Mouse (Mus musculus) cerebellum, postnatal 10 days (tissue): ENCODE measurements around the gene Wnt5b.

Experiments
- DNase-seq, 2 experiments: peaks; one replicate each; pipeline ENCODE4 v3.0.0; 2021; ENCODE audit warnings: mixed read lengths in 2 of 2

The Wnt5b gene

DNA sequence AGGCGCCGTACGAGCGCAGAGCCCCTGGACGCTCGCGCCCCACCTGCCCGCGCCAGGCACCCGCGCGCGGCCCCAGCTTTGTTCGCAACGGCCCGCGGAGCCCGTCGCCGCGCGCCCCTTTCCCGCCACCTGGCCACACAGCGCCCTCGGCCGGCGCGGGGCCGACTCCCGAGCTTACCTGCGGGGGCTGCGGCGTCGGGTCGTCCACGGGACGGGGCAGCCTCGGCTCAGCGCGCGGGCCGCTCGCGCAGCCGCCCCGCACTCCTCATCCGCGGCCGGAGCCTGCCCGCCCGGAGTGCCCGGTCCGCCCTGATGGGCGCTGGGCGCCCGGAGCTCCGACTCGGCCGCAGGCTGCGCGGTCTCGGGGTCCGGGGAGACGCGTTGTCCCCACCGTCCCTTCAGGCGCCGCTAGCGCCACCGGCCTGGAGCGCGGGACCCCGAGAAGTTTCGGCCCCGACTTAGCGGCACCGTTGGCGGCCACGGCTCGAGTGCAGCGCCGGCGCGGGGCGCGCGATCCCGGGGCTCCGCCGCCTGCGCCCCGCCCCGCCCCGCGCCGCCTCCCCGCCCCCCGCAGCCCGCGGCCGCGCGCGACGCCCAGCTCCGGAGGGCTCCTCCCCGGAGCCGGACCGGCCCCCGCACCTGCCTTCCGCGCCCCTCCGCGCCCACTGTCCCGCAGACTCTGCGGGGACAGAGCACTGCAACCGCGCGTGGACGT lies at the start of gene Wnt5b:
Wnt5b (minus strand) TSS at position 545 of the 715 bp plus-strand sequence.
- peak; percentile 42 to 47 for DNase-seq

DNA sequence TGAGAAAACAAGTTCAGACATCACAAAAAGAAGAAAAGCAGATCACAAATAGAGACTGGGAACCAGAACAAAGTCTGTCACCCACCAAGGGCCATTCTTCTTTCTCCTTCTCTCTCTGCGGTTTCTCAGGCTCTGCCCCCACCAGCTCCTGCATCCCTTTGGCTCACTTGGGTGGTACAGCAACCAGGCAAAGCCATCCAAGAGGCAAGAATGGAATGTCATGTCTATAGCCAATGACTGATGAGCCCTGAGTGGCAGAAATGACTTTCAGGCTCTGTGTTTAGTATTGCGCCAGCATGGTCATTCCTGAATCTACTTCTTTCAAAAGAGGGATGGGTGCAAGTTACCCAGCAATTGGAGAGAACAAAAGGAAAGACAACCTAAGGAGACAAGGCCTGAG lies 46.7 kb upstream of the Wnt5b start:
- no peak for DNase-seq

DNA sequence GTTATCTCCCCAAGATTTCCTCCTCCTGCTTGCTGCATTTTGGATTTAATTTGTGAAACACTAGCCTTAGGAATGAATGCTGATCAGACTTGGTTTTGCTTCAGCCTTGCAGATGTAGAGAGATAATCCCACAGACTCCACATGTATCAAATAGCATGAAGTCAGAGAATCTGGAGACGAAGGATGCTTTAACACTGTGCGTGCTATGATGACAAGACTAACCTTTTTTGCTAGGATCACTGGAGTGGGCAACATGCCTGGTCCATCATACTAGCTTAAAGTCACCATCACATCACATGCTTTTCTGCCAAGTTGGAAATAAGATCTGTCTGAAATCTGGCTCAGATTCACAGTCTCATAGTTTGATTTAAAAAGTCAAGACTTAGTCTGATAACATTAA lies 43.8 kb upstream of the Wnt5b start:
- DNase-seq = no peak

DNA sequence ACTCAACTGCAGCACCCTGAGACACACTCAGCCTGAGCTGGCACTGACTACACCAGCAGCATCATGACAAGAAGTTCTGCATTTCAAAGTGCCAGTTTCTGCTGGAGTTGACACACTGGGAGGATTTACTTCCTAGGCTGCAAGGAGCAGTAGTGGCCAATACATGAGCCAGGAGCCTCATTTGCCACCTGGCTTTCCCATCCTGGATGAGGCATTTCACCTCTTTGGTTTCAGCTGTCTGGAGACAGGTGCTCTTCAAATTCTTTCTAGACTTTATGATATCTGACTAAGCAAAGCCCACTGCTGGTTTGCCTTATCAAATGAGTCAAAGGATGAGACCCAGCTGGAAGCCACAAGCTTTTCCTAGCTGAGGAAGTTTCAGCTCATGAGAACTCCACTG lies 43.3 kb upstream of the Wnt5b start:
- DNase-seq = no peak

DNA sequence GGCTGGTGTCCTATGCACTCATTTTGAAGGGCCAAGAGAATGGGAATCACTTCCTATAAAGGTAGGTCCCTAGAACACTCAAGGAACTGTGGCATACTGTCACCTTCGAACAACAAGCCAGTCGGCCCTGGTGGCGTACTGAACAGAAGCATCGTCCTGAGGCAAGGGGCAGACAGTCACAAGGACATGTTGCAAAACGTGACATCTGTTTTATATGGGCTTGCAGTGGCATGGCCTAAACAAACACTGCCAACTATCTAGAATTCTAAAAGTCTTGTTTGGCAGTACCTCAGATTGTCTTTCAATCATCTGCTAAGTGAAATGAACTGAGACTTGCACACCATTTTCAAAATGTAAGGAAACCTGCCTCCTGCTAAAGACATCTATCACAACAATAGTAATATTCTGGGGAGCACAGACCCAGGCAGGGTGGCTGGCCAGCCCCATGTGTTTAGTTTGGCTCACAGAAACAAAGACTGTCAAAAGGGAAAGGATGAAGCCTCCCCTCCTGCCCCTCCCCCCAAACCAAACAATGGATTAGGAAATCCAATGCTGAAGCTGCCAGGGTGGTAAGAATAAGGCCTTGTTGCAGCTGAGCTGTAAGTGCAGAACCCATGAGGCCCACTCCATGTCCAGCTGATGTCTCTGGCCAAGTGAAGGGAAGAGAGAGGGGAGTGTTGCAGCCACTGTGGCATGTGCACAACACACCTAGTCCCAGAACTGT lies 41.7 kb upstream of the Wnt5b start:
- DNase-seq = peak; percentile 30 to 49

DNA sequence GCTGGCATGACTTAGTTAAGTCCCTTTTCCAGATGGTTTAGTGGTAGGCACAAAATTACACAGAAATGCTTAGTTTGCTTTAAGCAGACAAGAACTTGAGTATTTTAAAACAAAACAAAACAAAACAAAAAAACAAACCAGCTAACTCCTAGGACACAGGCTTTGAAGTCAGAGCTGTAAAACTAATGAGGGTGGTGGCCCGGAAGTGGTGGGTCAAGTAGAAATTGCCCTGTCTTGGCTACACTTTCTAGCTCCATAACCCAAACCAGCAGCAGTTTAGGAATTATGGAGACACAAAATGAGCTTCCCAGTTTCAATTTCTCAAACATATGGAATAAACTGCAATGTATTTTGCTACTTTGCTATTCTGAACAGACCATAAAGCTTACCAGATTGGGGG lies 39.9 kb upstream of the Wnt5b start:
- no peak for DNase-seq

DNA sequence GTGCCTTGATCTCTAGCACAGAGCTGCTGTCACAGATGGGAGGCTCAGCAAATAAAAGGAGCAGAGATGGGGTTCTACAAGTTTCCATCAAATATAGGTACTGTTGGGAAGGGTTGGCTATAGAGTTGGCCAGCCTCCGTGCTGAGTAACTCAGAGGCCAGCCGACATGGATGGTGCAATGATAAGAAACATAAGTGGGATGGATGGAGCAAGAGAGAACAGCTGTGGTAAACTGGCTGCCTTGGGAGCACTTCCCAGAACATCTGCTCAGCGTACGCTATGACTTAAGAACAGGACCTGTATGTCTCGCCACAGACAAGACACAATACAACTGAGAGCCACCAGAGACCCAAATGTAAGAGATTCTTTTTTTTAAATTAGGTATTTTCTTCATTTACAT lies 39.0 kb upstream of the Wnt5b start:
- no peak for DNase-seq

DNA sequence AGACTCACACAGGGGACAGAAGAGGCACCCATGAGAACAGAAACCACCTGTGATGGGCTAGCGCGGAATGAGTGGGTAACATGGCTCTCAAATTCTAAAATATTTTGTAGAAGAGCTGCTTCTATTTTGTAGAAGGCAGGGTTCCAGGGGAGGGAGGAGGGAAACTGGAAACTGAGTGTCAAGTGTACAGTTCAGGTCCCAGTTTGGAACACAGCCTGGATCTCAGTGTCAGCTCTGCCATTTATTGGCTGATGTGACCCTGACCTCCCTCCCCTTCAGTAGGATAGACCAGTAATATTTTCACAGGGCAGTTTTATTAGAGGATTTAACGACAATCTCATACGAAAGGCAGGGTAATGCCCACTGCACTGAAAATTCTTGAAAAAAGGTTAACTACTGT lies 32.6 kb upstream of the Wnt5b start:
- DNase-seq = no peak

DNA sequence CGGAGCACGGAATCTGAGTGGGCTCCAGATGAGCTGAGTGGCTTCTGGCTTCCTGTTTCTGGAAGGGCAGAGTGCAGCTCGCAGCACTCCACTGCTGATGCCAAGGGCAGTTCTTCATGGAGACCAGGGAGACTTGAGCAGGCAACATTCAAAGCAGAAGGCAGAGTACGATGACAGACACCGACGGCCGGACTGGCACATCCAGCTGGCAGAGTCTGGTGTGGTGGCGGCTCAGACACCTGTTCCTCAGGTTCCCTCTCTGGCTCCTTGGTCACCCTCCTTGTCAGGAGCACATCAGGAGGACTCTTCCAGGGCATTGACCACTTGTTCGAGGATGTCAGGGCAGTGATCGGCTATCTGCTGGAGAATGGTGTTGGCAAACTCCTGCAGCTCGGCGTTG lies 31.2 kb upstream of the Wnt5b start:
- DNase-seq = no peak

DNA sequence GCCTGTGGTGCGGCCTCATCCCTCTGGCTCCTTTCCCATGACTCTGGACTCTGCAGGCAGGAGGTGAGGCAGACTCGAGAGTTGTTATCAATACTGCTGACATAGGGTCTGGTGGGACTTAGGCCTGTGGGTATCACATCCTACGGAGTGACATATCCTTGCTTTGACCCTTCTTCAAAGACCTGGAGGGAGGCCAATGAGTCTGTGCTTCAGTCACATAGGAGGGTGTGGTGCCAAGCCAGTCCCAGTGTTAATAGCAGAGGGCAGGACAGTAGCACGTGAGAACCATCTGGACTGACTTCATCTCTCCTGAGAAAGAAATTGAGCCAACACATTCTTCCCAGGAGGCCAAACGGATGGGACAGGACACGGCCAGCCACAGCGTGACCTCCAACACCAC lies 28.1 kb upstream of the Wnt5b start:
- DNase-seq = peak; percentile 87

DNA sequence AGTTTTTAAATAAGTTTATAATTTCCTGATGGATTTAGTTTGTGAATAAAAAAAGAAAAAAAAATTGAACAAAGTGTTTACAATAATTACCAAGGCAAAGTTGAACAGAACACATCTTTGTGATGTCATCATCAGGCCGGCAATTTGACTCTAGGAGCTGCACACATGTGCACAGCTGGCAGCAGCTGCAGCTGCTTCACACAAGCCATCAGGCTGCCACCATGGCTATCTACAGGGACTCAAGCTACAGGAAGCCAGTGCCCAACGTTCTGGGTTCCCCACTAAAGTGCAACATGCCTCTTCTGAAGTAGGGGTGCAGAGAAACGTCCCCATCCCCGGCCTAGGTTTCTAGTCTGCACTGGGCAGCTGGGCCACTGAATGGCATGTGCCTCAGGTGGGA lies 26.6 kb upstream of the Wnt5b start:
- DNase-seq = no peak

DNA sequence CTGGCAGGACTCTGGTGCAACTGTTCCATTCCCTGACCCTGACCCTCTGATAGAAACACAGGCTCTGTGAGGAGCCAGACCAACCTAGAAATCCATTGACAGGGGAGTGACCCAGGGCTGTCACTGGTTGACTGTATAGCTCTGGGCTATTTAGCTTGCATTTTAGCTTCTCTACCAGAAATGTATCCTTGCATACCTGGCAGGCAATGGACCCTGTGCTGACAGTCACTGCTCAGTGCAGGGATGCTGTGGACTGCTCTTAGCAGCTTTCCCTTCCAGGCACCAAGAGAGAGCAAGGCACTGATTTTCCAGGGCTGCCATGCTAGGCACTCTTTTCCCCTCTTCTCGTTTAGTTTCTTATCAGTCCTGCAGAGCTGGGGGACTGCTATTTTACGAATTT lies 24.2 kb upstream of the Wnt5b start:
- no peak for DNase-seq

DNA sequence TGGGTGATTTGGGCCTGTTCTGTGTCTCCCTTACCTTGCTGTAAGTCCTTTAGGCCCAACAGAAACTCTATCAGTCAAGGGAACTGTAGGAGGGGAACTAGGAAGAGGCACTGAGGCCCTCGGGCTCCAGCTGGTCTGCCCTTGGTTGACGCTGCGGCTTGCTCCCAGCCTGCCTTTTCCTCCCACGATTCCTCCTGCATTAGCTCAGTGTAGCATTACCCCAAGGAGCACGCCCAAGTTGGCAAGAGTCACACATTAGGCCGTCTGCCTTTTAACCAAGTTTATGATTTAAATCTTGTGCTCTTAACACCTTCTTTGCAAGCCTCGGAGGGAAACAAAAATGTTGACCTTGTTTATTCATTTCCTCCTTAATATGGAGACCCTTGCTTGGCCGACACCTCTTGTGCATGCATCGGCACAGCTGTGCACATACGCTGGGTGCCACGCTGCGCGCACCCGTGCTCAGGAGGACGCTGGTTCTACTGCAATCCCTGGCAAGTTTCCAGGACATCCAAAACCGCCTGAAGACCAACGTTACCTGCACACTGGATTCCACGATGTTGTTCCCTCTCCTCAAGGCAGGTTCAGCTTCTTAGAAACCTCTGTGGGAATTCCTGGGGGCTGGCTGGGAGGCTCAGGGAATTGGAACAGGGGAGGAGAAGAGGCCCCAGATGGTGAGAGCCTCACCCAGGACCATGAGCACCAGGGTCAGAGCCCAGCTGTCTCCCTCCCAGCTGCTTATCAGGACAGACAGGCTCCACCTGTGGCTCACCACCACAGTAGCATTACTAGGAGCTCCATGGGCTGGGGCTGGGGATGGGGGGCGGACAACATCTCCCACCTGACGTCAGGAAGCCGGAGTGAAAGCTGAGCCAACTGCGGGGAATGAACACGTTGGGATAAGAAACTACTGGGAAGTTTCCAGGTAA lies 21.6 kb upstream of the Wnt5b start:
- DNase-seq = peak; percentile 32 to 33

DNA sequence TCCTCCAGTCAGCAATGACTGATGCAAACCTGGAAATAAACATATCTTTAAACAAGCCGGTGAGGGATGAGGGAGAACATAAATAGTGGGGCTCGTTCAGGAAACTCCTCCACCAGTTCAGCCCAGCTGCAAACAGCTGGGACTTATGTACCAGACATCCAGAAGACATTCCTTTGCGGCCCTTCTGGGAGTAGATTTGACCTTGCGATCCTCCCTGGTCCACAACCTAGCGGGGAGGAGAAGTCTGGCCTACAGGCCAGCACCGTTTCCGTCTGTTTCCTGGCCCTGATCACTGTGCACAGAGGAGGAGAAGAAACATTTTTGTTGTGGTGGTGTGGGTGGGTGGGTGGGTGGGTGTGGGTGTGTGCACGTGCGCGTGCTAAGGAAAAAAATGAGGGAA lies 18.4 kb upstream of the Wnt5b start:
- DNase-seq = no peak

DNA sequence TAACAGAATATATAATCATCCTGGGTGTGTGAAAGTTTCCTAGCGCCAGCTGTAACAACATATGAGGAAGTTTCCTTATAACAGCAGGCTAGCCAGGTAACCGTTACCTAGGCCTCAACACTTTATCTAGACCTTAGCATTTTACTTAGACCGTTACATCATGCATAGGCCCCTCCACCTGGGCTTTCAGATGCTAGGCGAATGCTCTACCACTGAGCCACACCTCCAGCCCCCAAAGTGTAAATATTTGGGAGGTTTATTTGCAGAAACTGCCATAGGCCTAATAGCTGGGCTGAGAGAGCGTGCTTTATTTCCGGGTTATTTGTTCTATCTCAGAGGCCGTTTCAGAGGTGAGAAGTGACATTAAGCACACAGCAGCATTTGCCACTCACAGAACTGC lies 14.7 kb upstream of the Wnt5b start:
- DNase-seq = no peak

DNA sequence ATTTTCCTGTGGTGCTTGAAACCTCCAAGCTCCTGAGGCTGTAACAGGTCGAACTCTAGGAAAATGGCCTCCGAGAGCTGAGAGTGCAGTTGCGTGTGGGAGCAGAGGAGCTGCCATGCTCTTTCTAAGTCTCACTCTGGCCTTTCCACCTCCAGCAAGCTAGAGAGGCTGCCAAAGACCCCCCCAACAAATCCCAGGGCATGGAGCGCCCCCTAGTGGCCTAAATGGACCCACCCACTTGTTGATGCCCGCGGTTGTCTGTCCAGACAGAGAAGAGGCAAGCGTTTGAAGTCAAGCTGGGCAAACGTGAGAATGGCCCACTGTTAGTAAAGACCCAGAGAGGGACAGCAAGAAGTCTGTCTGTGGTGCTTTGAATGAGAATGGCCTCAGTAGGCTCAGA lies 10.3 kb upstream of the Wnt5b start:
- no peak for DNase-seq

DNA sequence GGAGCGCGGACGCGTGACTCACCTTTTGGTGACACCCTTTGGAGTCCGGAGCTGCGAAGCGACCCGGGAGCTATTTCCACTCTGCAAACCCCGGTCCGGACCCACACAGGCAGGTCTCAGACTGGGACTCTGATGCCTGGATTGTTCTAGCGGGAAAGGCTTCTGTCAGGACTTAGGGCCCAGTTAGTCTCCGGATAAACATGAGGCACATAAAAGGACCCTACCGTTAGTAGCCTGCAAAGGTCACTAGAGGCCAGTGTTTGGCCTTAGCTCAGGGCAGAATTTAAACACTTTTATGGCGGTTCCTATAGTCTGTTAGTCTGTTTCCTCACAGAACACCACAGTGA lies 344 bp upstream of the Wnt5b start:
- peak in 1 of 2 experiments; percentile 39 for DNase-seq

DNA sequence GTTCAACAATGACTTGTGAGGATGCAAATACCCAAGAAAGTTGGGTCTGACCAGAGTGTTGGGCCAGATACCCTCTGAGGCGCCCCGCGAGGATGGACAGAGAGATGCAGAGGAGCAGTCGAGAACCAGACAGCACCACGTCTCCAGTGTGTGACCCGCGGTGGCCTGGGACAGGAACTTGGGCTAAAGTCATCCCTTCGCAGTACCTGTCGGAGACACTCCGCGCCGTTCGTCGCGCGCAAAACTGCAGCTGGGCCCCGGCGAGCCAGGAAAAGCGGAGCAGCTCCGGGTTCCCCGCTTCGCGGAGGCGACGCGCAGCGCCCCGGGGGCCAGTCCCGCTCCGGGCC lies 718 bp downstream of the Wnt5b start:
- peak; percentile 28 to 33 for DNase-seq

DNA sequence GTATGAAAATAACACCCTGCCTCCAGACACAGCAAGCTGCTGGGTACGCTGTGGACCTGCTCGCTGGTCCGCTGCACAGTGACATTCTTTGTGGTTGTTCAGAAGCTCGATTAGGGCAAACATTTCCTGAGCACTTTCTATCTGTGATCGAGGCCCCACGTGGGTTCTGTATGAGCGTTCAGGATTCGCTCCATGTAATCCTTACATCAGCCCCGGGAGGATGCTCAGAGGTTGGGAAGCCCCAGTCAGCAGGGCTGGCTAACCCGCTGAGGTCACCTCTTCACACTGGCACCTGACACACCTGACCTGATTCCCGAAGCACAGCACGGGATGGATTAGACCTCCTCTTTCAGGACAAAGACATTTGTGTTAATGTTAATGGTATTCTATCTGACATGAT lies 8.3 kb downstream of the Wnt5b start:
- no peak for DNase-seq

DNA sequence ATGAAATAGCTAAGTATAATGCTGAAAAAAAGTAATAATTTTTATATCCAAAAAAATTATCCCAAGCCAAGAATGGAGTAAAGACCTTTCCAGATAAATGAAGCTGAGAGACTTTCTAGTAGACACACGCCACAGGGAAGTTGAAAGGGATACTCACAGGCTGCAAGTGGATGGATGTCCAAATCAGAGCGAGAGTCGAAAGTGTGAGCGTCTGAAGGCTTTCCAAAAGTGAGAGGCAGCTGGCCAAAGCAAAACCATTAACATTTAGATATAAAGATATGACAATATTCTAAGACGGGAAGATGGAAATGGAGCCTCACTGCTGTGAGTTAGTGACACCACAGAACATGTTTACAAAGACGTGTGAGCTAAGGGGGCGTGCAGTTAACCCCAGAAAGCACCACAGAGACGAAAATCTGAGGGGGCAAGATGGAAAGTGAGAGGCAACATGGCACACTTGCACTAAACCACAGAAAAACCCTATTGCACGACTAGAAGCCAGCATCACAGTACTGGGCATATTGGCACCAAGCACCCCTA lies 10.9 kb downstream of the Wnt5b start:
- DNase-seq = no peak

DNA sequence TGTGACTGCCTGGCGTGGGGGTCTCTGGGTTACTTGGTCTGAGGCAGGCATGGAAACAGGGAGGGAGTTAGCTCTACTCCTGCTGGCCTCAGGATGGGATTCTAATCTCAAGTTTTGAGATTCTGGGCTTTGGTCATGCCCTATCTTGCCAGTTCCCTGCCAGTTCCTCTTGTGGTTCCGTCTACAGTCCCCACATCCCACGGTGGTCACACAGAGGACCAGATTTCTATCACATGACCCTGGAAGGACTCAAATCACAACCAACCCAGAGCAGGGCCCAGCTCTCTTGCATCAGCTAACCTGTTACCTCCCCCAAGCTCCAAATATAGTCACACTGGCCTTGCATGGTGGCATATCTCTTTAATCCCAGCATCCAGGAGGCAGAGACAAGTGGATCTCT lies 14.5 kb downstream of the Wnt5b start:
- no peak for DNase-seq

DNA sequence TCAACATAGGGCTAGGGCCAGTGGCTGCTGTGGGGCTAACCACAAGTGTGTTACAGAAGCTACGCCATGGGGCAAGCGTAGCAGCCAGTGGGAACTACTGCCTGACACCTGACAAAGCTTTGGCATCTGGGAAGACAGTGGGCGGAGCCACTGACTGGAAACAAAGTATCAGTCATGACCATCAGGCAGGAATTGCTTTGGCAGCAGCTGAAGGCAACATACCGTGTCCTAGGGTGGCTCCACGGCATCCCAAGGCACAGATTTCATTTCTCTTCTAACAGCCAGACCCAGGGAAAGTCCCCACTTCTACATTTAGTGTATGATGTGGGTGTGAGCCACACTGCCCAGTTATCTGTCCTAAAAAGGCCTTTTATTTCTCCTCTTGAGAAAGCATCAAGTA lies 17.6 kb downstream of the Wnt5b start:
- no peak for DNase-seq

DNA sequence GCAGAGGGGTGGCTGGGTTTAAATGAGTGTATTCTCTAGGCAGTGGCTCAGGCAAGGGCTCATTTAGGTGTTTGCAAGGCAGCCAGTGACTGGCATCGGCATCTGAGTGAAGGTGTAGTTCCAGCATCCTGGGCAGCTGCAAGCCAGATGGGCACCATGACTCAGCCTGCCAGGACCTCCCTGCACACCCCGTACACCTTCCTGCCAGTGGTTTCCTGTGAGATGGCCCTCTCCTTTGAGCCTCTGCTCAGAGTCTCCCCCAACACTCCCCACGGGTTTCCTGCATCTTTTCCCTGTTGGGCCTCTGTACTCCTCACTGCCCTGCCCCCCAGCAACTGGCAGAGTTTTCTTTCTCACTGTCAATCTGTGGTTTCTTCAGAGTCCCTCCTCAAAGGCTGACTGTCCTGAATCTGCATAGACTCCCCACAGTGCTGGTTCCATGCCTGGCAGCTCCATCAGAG lies 22.2 kb downstream of the Wnt5b start:
- DNase-seq = peak; percentile 46 to 52
